Mouse (Mus musculus) retina, adult 2 months (tissue): ENCODE measurements around the gene Frmd4b.
"Not testable (repeated sequence)": the region's sequence is repeated elsewhere in the genome, so short reads cannot be mapped to it uniquely, and the experiment has no call there.

Experiments used
- DNase-seq: peaks from one replicate; pipeline ENCODE4 v3.0.0-alpha.2; 2012; ENCODE audit warnings: low read depth, low spot score

The Frmd4b gene

GRCm38 (mm10) chr6:97415578-97415977, 201.8 kb downstream of the Frmd4b start:
- DNase-seq, result not testable (repeated sequence)

- no peak for DNase-seq
These were observed 203.9 kb downstream of the Frmd4b start for GRCm38 (mm10) chr6:97413453-97413852.

- DNase-seq, result no peak
These were observed 204.9 kb downstream of the Frmd4b start for GRCm38 (mm10) chr6:97412403-97412802.

- no peak for DNase-seq
These were observed 206.0 kb downstream of the Frmd4b start for GRCm38 (mm10) chr6:97411327-97411726.

GRCm38 (mm10) chr6:97409467-97410239, 207.7 kb downstream of the Frmd4b start:
- no peak for DNase-seq

- DNase-seq, result no peak
These were observed 209.4 kb downstream of the Frmd4b start for GRCm38 (mm10) chr6:97407914-97408313.

GRCm38 (mm10) chr6:97407425-97407824, 209.9 kb downstream of the Frmd4b start:
- DNase-seq, result no peak

- no peak for DNase-seq
These were observed 212.0 kb downstream of the Frmd4b start for GRCm38 (mm10) chr6:97405311-97405710.

GRCm38 (mm10) chr6:97402822-97403472, 214.4 kb downstream of the Frmd4b start:
- DNase-seq, result no peak

- no peak for DNase-seq
These were observed 216.9 kb downstream of the Frmd4b start for GRCm38 (mm10) chr6:97400446-97400845.

- DNase-seq, result no peak
These were observed 219.4 kb downstream of the Frmd4b start for GRCm38 (mm10) chr6:97397935-97398334.

- no peak for DNase-seq
These were observed 220.4 kb downstream of the Frmd4b start for GRCm38 (mm10) chr6:97396957-97397354.

- DNase-seq, result no peak
These were observed 220.9 kb downstream of the Frmd4b start for GRCm38 (mm10) chr6:97396351-97396956.

- no peak for DNase-seq
These were observed 221.6 kb downstream of the Frmd4b start for GRCm38 (mm10) chr6:97395477-97396350.

- DNase-seq, result peak; percentile 52
These were observed 222.8 kb downstream of the Frmd4b start for GRCm38 (mm10) chr6:97394473-97395075.

- DNase-seq, result no peak
These were observed 224.4 kb downstream of the Frmd4b start for GRCm38 (mm10) chr6:97392912-97393311.

- no peak for DNase-seq
These were observed 230.0 kb downstream of the Frmd4b start for GRCm38 (mm10) chr6:97387388-97387787.

- no peak for DNase-seq
These were observed 232.4 kb downstream of the Frmd4b start for GRCm38 (mm10) chr6:97384918-97385317.

GRCm38 (mm10) chr6:97381275-97381674, 236.1 kb downstream of the Frmd4b start:
- DNase-seq, result no peak

- no peak for DNase-seq
These were observed 246.4 kb downstream of the Frmd4b start for GRCm38 (mm10) chr6:97370947-97371346.

- DNase-seq, result no peak
These were observed 246.9 kb downstream of the Frmd4b start for GRCm38 (mm10) chr6:97370460-97370859.
